Mouse (Mus musculus): ENCODE data around the gene Cryzl2.

GRCm38 (mm10) chr1:157428366-157428765, 30.0 kb upstream of the Cryzl2 start:
- TF ChIP-seq CTCF (IDR thresholded peaks at IDR 0.05; ENCODE audit: control insufficient read depth, insufficient read depth, low read length) (no peak), POLR2A (IDR thresholded peaks at IDR 0.05; ENCODE audit: borderline replicate concordance, control insufficient read depth, low read depth, low read length) (no peak)
